Mouse (Mus musculus) layer of hippocampus, postnatal 10 days (tissue): ENCODE measurements at regions not wholly inside any gene's neighbourhood (a gene's known extent, or its start where the extent isn't known, plus 50 kb on each side); places are given as distances from the start of the nearest gene placed in this dataset.
"Not testable (repeated sequence)": the region's sequence is repeated elsewhere in the genome, so short reads cannot be mapped to it uniquely, and the experiment has no call there.

Source experiments
- DNase-seq, 2 experiments: peaks; one replicate each; pipeline ENCODE4 v3.0.0; 2021; ENCODE audit warnings: low spot score in 2 of 2

DNA sequence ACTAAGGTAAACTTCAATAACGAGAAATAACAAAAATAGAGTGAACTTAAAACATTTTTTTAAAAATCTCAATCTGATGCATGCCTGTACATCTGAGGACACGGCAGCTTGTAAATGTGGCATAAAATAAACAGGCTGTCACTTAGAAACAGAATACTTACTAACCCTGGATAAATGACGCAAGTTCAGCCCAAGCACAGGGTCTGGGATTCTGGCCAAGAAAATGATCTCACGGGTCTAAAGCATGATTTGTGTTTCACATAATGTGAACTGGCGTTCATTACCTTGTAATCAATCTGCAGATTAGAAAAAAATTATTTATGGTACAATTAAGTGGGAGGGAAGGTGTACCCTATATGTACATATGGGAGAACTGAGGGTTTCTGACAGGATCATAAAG, 512.1 kb upstream of the Vrk2 start:
- DNase-seq, result peak in 1 of 2 experiments; percentile 13

DNA sequence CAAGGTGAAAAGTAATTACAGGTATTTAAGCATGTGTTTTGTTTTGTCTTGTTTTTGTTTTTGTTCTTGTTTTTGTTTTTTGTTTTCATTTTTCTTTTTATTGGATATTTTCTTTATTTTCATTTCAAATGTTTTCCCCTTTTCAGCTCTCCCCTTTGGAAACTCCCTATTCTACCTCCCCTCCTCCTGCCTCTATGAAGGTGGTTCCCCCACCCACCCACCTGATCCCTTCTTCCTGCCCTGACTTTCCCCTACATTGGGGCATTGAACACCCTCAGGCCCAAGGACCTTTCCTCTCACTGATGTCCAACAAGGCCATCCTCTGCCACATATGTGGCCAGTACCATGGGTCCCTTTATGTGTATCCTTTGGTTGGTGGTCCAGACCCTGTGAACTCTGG, 509.1 kb upstream of the Vrk2 start:
- no peak for DNase-seq

DNA sequence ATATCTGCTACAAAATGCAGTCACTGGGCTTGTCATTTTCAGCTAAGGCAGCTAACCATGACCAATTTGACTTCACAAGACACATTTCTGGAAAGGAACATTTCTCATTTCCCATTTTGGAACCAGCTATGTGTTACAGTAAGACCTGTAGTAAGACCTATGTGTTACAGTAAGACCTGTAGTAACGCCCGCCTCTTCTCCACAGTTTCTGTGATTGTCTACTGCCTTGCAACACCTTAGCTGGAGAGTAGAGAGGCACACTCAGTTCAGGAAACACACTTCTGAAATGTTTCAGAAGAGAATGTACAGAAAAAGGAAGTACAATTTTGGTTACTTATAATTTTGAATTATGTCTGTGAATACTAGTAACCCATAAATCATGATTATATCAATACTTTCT, 508.2 kb upstream of the Vrk2 start:
- no peak for DNase-seq

DNA sequence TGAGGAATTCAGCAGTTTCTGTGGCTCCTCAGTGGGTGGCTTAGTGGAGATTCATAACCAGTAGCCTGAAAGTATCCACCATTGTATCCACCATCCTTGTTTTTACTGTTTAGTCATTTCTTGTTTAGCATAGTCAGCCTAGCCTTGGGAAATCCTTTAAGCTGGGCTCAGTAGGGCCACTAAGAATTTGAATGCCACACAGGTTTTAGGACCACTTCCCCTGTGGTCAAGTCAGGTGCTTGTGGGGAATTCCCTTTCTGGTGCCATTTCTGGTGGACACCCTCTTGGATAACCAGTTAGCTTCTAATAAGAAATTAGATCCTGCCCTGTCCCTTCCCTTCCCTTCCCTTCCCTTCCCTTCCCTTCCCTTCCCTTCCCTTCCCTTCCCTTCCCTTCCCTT, 502.8 kb upstream of the Vrk2 start:
- no peak for DNase-seq

DNA sequence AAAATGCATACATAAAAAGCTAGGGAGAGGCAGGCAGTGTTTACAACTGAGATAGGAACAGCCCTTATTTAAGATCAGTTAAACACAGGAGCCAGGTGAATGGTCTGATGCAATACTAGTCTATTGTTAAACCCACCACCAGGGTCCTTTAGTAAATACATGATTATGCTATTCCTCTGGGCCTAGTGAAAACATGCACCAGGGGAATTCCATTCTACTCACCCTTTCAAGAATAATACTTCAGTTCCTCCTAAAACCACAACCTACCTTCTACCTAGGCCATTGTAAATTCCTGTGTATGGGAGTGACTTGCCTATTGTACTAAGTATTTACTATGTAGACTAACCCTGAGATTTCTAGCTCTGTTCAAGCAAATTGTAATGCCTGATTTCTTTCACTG, 501.7 kb upstream of the Vrk2 start:
- not testable (repeated sequence) for DNase-seq

DNA sequence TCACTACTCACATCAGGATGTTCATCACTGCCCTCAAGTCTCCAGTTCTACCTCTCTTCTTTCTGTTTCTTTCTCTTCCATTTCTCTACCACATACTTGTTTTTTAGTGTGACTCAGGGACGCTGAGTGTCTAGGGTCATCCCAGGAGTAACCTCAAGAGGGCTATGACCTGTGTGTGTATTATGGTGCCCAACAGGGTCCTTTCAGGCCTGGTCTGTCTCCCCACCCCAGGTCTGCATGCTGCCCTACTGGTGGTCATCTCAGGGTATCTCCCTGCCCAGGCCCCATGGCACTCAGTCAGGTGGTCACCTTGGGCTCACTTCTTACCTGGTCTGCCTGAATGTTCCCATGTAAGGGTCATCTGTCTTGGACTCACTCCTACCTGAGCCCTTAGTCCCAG, 492.7 kb upstream of the Vrk2 start:
- no peak for DNase-seq

DNA sequence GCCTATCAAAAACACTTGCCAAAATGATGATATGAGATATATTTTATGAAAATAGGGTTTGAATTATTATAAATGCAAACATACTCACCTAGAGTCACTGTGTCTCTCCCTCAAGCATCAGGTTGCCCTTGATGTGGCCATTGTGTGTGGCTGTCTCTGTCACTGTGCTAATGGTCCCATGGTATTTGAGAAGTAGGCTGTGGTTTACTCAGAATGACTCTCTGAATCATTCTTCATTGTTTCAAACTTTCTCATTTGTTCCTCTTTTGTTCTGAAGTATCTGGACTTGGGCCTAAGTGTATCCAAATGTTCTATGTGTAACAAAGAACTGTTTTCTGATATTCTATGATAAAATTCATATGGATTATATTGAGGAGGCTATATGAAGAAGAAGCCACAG, 487.4 kb upstream of the Vrk2 start:
- no peak for DNase-seq

DNA sequence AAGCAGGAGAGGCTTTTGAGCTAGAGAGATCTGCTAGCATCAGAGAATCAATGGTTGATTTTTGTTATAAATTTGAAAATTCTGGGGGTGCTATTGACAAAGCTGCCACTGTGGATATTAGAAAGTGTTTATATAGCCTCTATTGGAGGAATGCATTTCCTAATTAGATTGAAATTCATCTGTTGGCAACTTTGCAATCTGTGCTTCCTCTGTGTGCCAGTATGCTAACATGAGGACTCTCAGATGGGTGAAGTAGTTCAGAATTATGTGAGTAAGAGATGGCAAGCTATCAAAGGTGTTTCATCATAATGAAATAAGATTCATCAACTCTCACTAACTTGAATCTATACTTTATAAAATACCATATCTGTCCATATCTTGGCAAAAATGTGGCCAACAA, 476.6 kb upstream of the Vrk2 start:
- no peak for DNase-seq

DNA sequence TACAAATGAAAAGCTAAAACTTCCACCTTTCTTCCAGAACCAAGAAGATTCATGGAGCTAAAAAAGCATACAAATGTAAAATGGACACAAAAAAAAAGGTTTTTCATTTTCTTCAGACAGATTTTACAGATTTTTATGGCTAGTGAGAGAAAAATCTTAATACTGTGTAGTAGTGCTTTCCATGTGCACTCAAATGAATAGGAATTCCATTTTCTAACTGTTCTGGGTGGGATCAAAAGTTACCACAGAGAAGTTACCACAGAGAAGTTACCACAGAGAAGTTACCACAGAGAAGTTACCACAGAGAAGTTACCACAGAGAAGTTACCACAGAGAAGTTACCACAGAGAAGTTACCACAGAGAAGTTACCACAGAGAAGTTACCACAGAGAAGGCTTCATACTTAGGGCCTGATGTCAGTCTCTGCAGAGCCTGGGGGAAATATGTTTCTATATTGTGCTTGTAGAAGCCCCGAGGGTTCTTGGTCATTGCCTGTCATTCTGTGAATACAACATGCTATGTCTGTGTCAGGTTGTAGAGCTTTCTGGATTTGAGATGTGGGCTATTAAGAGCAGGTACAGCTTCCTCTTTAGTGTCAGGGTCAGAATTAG, 433.5 kb upstream of the Vrk2 start:
- DNase-seq, result no peak

DNA sequence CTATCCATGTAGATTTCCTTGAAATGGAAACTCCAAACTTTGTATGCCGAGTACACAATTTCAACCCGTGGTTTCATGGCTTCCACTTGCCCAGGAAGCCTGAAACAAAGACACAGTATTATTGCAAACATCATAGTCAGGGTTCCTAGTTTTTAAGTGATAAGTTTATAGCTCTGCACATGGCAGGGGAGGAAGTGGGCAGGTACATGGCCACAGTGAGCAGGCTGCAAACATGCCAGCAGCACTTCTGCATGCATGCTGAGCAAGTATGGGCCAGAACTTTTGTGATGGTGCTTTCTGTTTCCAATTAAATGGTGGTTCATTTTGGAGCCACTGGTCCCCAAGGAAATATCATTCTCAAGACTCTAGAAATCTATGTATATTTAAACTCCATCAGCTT, 431.7 kb upstream of the Vrk2 start:
- no peak for DNase-seq

DNA sequence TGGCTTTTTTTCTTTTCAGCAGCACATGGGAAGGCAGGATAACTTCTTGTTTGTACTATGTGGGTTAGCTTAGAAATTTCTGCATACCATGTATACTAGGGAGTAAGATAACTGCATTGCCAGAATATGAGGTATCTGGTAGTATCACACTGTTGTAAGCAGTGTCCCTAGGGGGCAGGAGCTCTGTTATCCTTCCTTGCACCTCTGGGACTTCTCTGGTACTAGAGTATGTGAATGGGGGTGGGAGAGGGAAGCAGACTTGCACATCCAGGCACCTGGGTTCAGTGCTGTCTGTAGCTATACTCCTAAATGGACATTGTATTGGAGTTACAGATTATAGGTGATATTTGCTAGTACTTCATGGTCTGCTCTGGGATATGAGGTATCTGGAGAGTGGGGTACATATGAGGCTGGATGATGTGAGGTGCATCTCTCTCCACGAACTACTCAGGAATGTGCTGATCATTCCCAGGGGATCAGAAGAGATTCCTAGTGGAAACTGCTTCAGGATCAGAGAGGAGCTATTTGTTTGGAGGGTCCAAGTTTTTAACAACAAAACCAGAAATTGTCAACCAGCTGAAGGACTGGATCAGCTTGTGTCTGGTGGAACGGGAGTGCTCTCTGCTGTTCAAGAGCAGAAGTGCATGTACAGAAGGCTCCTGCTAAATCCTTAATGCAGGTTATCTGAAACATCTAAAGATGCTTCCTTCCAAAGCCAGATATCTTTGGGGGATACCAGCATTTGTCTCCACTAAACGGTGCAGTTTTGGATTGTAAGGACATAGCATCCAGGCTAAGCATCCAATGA, 402.7 kb upstream of the Vrk2 start:
- peak; percentile 69 to 76 for DNase-seq

DNA sequence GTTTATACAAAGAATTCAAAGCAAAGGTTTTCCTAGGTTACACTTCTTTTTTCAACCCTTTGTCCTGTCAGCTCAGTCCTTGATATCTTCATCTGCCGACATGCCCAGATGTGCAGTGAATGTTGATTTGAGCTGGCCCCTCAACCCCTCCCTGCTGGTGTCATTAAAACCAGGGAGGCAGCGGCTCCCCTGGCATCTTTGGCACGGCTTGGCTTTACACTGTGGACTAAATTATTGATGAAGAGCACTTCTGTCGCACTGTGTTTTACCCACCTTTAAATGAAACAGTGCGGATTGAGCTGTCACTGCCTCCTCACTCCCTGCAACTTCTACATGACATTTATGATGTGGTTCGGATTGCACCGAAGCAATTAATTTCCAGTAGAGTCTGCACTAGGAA, 387.4 kb upstream of the Vrk2 start:
- DNase-seq, result no peak

DNA sequence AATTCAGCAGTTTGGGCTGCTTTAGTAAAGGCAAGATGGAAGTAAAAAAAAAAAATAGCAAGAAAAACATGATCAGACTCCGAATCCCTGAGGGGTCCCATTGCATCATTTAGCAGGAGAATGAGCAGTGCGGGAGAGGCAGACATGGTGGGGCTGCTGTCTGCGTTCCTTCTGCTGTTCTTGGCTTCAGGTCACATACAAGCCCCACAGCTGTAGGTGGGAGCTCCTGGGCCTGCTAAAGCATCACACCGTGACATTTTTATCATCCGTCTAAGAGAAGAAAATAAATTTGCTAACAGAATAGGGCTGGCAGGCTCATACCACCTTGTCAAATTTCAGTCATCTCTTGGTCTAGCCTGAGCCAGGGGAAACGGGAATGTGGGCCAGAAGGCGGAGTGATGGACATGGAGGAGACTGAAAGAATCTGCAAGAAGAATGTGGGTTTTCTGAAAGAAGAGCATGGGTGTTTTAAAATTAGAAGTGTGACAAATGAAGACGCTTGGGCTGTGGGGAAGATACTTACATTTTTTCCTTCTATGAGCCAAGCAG, 378.8 kb upstream of the Vrk2 start:
- DNase-seq, result no peak

DNA sequence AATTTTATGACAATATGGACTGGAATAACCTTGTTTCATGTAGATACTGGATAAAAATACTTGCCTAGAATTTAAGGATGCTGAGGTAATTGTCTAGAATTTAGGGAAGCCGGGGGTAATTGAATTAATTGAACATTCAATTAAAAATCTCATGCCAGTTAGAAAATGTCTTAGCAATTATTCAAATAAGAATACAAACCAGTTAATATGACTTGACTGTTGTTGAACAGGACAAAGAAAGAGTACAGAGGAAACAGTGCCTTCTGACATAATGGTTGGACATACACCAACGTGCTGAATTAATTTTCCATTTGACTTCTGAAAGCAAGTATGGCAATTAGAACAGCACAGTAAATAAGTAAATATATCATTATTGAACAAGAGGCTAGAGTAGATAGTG, 377.4 kb upstream of the Vrk2 start:
- no peak for DNase-seq

DNA sequence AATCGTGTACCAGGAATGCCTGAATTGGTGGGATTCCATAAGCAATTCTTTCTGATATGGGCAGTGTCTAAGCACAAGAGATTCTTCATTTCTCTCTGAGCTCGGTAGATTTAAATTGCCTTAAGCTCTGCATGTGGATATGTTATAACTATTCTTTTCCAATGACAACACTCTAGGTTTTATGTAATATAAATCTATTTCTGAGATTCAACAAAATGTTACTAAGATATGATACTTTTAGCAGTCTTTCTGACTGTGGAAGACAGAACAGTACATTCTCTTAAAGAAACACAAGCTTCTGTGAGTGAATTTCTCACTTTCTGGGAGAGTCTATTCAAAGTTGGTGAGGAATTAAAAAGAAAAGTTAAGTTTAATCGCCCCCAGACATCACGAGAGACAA, 373.6 kb upstream of the Vrk2 start:
- no peak for DNase-seq

DNA sequence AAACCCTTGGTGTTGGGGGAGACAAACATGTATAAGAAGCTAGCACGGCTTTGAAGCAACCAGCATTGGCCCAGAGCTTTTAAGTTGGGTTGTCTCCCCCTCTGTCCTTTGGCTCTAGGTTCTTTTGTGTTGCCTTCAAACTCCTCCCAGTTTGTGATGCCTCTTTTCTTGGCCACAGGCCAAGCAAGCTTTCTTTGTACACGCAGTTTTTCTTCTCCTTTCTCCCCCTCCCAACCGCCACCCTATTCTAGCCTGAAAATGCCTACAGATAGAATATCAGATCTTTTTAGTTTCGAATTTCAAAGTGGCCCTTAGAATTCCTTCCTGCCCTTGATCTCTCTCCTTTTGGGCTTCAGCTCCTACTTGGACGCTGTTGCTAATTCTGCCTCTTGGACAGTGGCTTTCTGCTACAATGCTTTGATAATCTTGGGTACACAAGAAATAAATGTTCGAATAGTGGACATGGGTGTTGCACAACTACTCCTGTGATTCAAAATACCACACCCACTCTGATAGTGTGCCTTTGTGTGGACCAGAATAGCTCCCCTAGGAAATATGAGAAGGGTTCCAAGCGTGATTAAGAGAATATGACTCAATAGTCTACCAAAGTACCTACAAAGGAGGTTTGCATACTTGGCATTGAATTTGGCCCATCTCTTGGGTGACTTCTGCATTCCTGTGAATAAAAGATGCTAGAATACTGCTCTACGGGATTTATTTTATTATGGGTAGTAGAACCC, 369.3 kb upstream of the Vrk2 start:
- DNase-seq, result peak in 1 of 2 experiments; percentile 22

DNA sequence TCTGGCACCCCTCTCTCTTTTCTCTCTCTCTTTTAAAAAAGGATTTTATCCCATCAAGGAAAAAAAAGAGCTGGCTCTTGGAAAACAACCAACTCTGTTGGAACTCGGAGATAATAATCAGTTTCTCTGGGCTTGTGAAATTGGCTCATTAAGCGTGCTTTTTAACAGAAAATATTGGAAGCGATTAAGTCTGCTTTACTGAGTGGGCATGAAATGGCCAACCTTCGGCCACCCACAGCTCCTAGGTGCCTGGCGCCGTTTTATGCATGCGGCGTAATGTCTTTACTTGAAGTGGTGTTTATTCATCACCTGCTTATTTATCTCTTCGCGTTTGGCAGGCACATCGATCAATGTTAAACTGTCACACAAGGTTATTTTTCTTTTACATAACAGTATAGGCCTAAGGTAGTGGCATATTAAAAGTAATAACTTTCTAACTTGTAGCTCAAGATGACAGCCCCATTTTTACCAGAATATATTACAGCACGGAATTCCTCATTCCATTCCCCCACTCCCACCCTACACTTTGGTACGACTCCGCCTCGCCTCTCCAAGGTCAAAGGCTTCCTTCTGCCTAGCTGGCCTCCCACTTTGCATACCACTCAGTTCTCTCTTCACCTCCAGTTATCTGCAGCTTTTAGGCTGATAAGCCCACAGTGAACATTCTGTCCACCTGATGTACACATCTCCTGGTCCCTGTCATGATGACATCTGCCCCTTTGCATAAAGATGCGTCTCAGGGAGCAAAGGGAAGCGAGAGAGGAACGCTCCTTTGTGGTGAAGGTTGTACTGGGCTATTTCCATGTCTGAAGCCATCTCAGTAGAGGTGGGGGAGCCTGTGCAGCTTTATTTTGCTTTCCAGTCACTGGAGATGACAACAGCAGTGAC, 368.5 kb upstream of the Vrk2 start:
- DNase-seq, result no peak

DNA sequence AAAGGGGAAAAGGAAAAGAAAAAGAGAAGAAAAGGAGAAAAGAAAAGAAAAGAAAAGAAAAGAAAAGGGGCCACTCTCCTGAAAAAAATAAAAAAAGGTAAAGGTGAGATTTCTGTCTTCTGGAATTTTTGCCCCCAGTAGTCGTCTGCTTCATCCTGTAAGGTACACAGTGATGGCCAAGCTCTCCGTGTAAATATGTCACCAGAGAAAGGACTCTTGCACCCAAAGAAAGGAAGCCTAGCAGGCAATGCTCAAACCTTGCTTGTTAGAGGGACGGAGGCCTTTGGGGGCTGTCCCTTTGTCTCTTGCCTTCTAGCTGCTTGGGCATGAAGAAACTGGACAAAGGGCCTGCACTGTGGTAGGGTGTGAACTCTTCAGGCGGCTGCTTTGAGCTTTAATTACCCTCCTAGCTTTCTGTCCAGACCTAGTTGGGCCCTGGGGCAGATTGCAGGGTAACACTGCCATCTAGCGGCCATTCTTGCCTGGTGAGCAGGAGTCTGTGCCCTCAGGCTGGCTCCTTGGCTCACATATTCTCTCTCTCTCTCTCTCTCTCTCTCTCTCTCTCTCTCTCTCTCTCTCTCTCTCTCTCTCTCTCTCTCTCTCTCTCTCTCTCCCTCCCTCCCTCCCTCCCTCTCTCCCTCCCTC, 367.7 kb upstream of the Vrk2 start:
- DNase-seq, result peak; percentile 96 to 97

DNA sequence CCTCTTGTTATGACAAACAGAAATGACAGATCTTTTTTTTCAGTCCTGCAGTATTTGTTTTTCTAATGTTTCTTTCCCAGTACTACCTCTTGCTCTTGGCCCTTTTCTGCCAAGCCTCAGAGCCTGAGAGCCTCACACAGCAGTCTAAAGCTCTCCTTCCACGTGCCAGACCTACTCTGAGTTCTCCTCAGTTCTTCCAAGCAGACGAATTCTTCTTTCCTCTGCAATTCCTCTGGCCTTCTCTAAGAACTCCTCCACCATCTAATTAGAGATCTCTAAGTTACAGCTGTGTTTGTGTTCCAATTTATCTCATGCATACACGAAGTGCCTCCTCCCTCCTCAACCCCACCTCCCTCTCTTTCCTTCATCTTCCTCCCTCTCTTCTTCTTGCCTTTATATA, 362.4 kb upstream of the Vrk2 start:
- DNase-seq, result no peak

DNA sequence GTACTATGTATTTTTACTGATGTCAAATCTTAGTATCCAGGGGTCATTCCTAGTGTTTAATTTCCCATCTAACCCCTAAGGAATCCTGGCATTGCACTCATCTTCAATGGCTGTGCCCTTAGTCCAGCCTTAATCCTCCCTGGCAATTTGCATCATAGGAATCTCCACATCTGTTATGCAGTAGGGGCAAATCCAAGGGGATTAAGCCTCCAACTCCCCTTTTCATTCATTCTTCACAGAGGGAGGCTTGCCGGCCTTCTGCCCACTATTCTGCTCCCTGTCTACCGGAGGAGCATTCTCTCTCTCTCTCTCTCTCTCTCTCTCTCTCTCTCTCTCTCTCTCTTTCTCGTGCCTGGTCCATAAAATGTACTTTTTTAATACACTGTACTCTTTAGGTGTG, 338.0 kb upstream of the Vrk2 start:
- DNase-seq, result no peak

DNA sequence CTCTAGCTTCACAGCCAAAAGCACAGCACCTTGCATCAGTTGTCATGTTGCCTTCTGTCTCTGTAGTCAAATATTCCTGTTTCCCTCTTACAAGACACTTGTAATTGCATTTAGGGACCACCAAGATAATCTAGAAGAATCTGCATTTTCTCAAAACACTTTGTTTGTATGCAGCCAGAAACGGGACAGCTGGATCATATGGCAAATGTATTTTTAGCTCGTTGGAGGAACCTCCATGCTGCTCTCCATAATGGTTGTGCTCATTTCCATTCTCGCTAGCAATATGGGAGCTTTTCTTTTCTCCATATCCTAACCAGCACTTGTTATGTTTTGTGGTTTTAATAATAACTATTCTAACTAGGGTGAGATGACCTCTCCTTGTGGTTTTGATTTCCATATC, 313.3 kb upstream of the Vrk2 start:
- DNase-seq, result no peak
